Mouse (Mus musculus): ENCODE results near the gene Olfr201. TPM values are rescaled to one million over a fixed set of nuclear protein-coding genes. Genes with fewer than 3 reads are reported as not detected.
"Not testable (repeated sequence)": the region's sequence is repeated elsewhere in the genome, so short reads cannot be mapped to it uniquely, and the experiment has no call there.

The Olfr201 gene
- total and polyA plus RNA-seq, 2 experiments from 2014 or later, result not detected

DNA sequence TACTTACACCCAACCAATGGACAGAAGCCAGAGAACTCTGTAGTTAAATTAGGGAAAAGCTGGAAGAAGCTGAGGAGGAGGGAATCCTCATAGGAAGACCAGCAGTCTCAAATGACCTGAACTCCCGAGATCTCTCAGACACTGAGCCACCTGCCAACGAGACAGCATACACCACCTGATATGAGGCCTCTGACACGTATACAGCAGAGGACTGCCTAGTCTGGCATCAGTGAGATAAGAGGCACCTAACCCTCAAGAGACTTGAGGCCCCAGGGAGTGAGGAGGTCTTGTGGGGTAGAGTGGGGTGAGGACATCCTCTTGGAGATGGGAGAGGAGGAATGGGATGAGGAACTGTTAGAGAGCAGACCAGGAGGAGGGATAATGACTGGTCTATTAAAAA is 8.1 kb upstream of the Olfr201 start:
- H3K27me3 ChIP-seq (ENCODE audit: insufficient read depth, low read length), result no peaks in the 10 kb centered on the region
- no peaks in the 10 kb centered on the region for H3K4me1 ChIP-seq (ENCODE audit: insufficient read depth, low read length)
- H3K36me3 ChIP-seq (ENCODE audit: insufficient read depth, low read length), result no peaks in the 10 kb centered on the region
- 79% methylated on average over 3 of the region's 3 CpGs for WGBS
- TF ChIP-seq CTCF (IDR thresholded peaks at IDR 0.05), result no peak
- H3K9me3 ChIP-seq (ENCODE audit: low read length), result no peaks in the 10 kb centered on the region
- ATAC-seq (ENCODE audit: low FRiP score) (no peak), DNase-seq (ENCODE audit: low spot score) (no peak)
- no peak overlapping the region for H3K9ac ChIP-seq (replicated peaks; ENCODE audit: low read length, poor library complexity, severe bottlenecking)
- H3K4me2 ChIP-seq (ENCODE audit: low read depth, low read length, poor library complexity, severe bottlenecking), result no peak overlapping the region
- H3K4me3 ChIP-seq (ENCODE audit: low read depth, low read length), result no peak overlapping the region
- no peak overlapping the region for H3K27ac ChIP-seq (ENCODE audit: low read depth, low read length)

DNA sequence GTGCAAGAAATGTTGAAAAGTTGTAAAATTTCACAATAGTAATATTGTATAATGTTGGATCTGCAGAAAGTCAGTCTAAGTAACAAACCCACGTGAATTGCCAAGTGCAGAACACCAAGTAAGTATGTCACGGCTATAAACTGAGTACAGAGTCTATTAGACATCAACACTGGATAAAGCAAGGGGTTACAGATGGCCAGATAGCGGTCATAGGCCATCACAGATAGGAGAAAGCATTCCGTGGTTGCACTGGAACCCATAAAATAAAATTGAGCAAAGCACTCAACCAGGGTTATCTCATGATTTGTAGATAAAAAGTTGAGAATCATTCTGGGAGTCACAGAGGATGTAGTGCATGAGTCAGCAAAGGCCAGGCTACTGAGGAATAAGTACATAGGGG is 3.3 kb downstream of the Olfr201 start:
- not testable (repeated sequence) for H3K9ac ChIP-seq (replicated peaks; ENCODE audit: low read length, poor library complexity, severe bottlenecking); H3K4me1 ChIP-seq (ENCODE audit: insufficient read depth, low read length)
- WGBS, result 80% methylated on average over 4 of the region's 4 CpGs

DNA sequence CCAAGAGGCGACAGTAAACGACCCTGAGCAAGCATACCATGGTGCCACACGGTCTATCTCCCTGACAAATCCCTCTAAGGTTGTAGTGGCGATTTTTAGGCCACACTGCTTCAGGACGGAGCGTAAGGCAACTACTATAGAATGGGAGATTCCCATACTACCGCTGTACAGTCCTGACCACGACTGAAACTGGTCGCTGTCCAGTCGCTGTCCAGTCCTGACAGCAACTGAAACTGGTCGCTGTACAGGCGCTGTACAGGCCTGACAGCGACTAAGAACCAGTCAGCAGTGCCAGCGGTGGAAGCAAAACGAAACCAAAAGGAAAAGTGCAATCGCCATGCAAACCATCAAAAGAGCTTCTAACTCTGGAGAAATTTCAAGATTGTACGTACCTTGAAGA is 22.7 kb downstream of the Olfr201 start:
- no peaks in the 10 kb centered on the region for H3K27me3 ChIP-seq (ENCODE audit: insufficient read depth, low read length)
- 88% methylated on average over 17 of the region's 17 CpGs for WGBS
- no peaks in the 10 kb centered on the region for H3K9me3 ChIP-seq (ENCODE audit: low read length)
- H3K4me3 ChIP-seq (ENCODE audit: low read depth, low read length), result no peak overlapping the region
- no peak overlapping the region for H3K27ac ChIP-seq (ENCODE audit: low read depth, low read length)
- no peaks in the 10 kb centered on the region for H3K36me3 ChIP-seq (ENCODE audit: insufficient read depth, low read length)
- DNase-seq (ENCODE audit: low spot score) (no peak), ATAC-seq (ENCODE audit: low FRiP score) (no peak)
- no peaks in the 10 kb centered on the region for H3K4me1 ChIP-seq (ENCODE audit: insufficient read depth, low read length)
- no peak overlapping the region for H3K9ac ChIP-seq (replicated peaks; ENCODE audit: low read length, poor library complexity, severe bottlenecking)
- H3K4me2 ChIP-seq (ENCODE audit: low read depth, low read length, poor library complexity, severe bottlenecking), result no peak overlapping the region
- no peak for TF ChIP-seq CTCF (IDR thresholded peaks at IDR 0.05)

More for the DNA sequence above, 3.3 kb downstream of the Olfr201 start:
- not testable (repeated sequence) for ATAC-seq (ENCODE audit: low FRiP score); H3K27me3 ChIP-seq (ENCODE audit: insufficient read depth, low read length); H3K27ac ChIP-seq (ENCODE audit: low read depth, low read length); H3K9me3 ChIP-seq (ENCODE audit: low read length); H3K4me3 ChIP-seq (ENCODE audit: low read depth, low read length); H3K4me2 ChIP-seq (ENCODE audit: low read depth, low read length, poor library complexity, severe bottlenecking); DNase-seq (ENCODE audit: low spot score); H3K36me3 ChIP-seq (ENCODE audit: insufficient read depth, low read length)

DNA sequence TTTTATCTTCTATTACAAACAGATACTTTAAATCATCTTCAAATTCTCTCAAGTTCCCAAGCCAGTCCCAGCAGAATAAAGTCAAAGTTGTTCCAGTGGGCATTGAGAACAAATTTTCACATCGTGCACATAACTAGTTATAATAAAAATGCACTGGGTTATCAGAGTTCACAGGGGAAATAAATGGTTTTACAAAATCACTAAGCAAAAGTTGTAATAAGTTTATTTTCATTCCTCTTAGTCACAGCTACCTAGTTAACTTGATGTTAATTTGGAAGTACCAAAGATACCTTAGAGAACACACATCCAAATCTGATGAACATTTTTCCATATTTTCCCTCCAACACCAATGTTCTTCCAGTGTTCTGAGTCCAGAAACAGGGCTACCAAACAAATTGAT is 52.8 kb downstream of the Olfr201 start, which contains the start of gene Olfr199:
Gene Olfr199 (minus strand): TSS at position 101 of the 400 bp plus-strand sequence.
- H3K9me3 ChIP-seq (ENCODE audit: low read length); H3K9ac ChIP-seq (replicated peaks; ENCODE audit: low read length, poor library complexity, severe bottlenecking); ATAC-seq (ENCODE audit: low FRiP score); H3K27me3 ChIP-seq (ENCODE audit: insufficient read depth, low read length); H3K4me3 ChIP-seq (ENCODE audit: low read depth, low read length); H3K4me1 ChIP-seq (ENCODE audit: insufficient read depth, low read length); H3K4me2 ChIP-seq (ENCODE audit: low read depth, low read length, poor library complexity, severe bottlenecking); DNase-seq (ENCODE audit: low spot score); H3K27ac ChIP-seq (ENCODE audit: low read depth, low read length); H3K36me3 ChIP-seq (ENCODE audit: insufficient read depth, low read length): not testable (repeated sequence)
- 82% methylated on average over 1 of the region's 1 CpGs for WGBS

DNA sequence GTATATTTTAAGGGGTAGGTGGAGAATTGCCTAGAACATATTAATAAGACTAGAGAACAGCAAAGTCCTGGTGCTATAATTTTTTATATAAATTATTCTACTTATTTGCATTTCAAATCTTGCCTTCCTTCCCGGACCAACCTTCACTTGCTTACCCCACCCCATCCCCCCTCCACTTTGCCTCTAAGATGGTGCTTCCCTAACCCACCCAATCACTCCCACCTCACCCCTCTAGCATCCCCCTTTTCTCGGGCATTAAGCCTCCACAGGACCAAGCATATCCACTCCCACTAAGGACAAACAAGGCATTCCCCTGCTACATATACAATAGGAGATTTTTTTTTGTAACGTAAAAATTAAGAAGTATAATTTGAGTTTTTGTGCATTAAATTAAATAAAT is 54.6 kb downstream of the Olfr201 start:
- H3K4me1 ChIP-seq (ENCODE audit: insufficient read depth, low read length); H3K4me2 ChIP-seq (ENCODE audit: low read depth, low read length, poor library complexity, severe bottlenecking); DNase-seq (ENCODE audit: low spot score); H3K27me3 ChIP-seq (ENCODE audit: insufficient read depth, low read length); H3K36me3 ChIP-seq (ENCODE audit: insufficient read depth, low read length); H3K4me3 ChIP-seq (ENCODE audit: low read depth, low read length); ATAC-seq (ENCODE audit: low FRiP score); H3K9me3 ChIP-seq (ENCODE audit: low read length); H3K9ac ChIP-seq (replicated peaks; ENCODE audit: low read length, poor library complexity, severe bottlenecking); H3K27ac ChIP-seq (ENCODE audit: low read depth, low read length): not testable (repeated sequence)
- WGBS, result 72% methylated on average over 3 of the region's 3 CpGs

Other genes with a start within 250 kb of the Olfr201 start
- gene Olfr186, start 242.3 kb downstream of the Olfr201 start, total RNA-seq (2014; rRNA removed), result not detected in 2 replicates
- gene Olfr186, start 242.3 kb downstream of the Olfr201 start, polyA plus RNA-seq (2015; fragmentation: Nextera tagmentation; extraction: Ambion mirVana), result not detected in 2 replicates
- gene Olfr187, start 232.9 kb downstream of the Olfr201 start, total RNA-seq (2014; rRNA removed), result not detected in 2 replicates
- gene Olfr187, start 232.9 kb downstream of the Olfr201 start, polyA plus RNA-seq (2015; fragmentation: Nextera tagmentation; extraction: Ambion mirVana), result not detected in 2 replicates
- gene Olfr190, start 194.6 kb downstream of the Olfr201 start, total RNA-seq (2014; rRNA removed), result not detected in 2 replicates
- gene Olfr190, start 194.6 kb downstream of the Olfr201 start, polyA plus RNA-seq (2015; fragmentation: Nextera tagmentation; extraction: Ambion mirVana), result not detected in 2 replicates
- not detected in 2 replicates for gene Olfr191, start 182.8 kb downstream of the Olfr201 start, total RNA-seq (2014; rRNA removed)
- not detected in 2 replicates for gene Olfr191, start 182.8 kb downstream of the Olfr201 start, polyA plus RNA-seq (2015; fragmentation: Nextera tagmentation; extraction: Ambion mirVana)
- not detected in 2 replicates for gene Olfr193, start 160.8 kb downstream of the Olfr201 start, total RNA-seq (2014; rRNA removed)
- not detected in 2 replicates for gene Olfr193, start 160.8 kb downstream of the Olfr201 start, polyA plus RNA-seq (2015; fragmentation: Nextera tagmentation; extraction: Ambion mirVana)
- not detected in 2 replicates for gene Olfr194, start 151.6 kb downstream of the Olfr201 start, total RNA-seq (2014; rRNA removed)
- gene Olfr194, start 151.6 kb downstream of the Olfr201 start, polyA plus RNA-seq (2015; fragmentation: Nextera tagmentation; extraction: Ambion mirVana), result not detected in 2 replicates
- gene Olfr195, start 125.6 kb downstream of the Olfr201 start, total RNA-seq (2014; rRNA removed), result not detected in 2 replicates
- gene Olfr195, start 125.6 kb downstream of the Olfr201 start, polyA plus RNA-seq (2015; fragmentation: Nextera tagmentation; extraction: Ambion mirVana), result not detected in 2 replicates
- not detected in 2 replicates for gene Olfr196, start 102.2 kb downstream of the Olfr201 start, total RNA-seq (2014; rRNA removed)
- gene Olfr196, start 102.2 kb downstream of the Olfr201 start, polyA plus RNA-seq (2015; fragmentation: Nextera tagmentation; extraction: Ambion mirVana), result not detected in 2 replicates
- not detected in 2 replicates for gene Olfr198, start 69.1 kb downstream of the Olfr201 start, total RNA-seq (2014; rRNA removed)
- not detected in 2 replicates for gene Olfr198, start 69.1 kb downstream of the Olfr201 start, polyA plus RNA-seq (2015; fragmentation: Nextera tagmentation; extraction: Ambion mirVana)
- gene Olfr199, start 52.9 kb downstream of the Olfr201 start, total RNA-seq (2014; rRNA removed), result not detected in 2 replicates
- gene Olfr199, start 52.9 kb downstream of the Olfr201 start, polyA plus RNA-seq (2015; fragmentation: Nextera tagmentation; extraction: Ambion mirVana), result not detected in 2 replicates
- gene Olfr202, start 14.2 kb upstream of the Olfr201 start, total RNA-seq (2014; rRNA removed), result not detected in 2 replicates
- not detected in 2 replicates for gene Olfr202, start 14.2 kb upstream of the Olfr201 start, polyA plus RNA-seq (2015; fragmentation: Nextera tagmentation; extraction: Ambion mirVana)
- gene Olfr203, start 26.2 kb upstream of the Olfr201 start, total RNA-seq (2014; rRNA removed), result not detected in 2 replicates
- gene Olfr203, start 26.2 kb upstream of the Olfr201 start, polyA plus RNA-seq (2015; fragmentation: Nextera tagmentation; extraction: Ambion mirVana), result not detected in 2 replicates
- not detected in 2 replicates for gene Olfr204, start 45.6 kb upstream of the Olfr201 start, total RNA-seq (2014; rRNA removed)
- not detected in 2 replicates for gene Olfr204, start 45.6 kb upstream of the Olfr201 start, polyA plus RNA-seq (2015; fragmentation: Nextera tagmentation; extraction: Ambion mirVana)
- not detected in 2 replicates for gene Olfr205, start 58.5 kb upstream of the Olfr201 start, total RNA-seq (2014; rRNA removed)
- not detected in 2 replicates for gene Olfr205, start 58.5 kb upstream of the Olfr201 start, polyA plus RNA-seq (2015; fragmentation: Nextera tagmentation; extraction: Ambion mirVana)
- gene Olfr206, start 76.6 kb upstream of the Olfr201 start, total RNA-seq (2014; rRNA removed), result not detected in 2 replicates
- not detected in 2 replicates for gene Olfr206, start 76.6 kb upstream of the Olfr201 start, polyA plus RNA-seq (2015; fragmentation: Nextera tagmentation; extraction: Ambion mirVana)
- not detected in 2 replicates for gene Olfr209, start 91.4 kb upstream of the Olfr201 start, total RNA-seq (2014; rRNA removed)
- not detected in 2 replicates for gene Olfr209, start 91.4 kb upstream of the Olfr201 start, polyA plus RNA-seq (2015; fragmentation: Nextera tagmentation; extraction: Ambion mirVana)
- gene Gabrr3, start 134.7 kb upstream of the Olfr201 start, total RNA-seq (2014; rRNA removed), result 0.14 and 0.16 TPM in 2 replicates
- not detected in 2 replicates for gene Gabrr3, start 134.7 kb upstream of the Olfr201 start, polyA plus RNA-seq (2015; fragmentation: Nextera tagmentation; extraction: Ambion mirVana)
- gene Riox2, start 199.1 kb upstream of the Olfr201 start, total RNA-seq (2014; rRNA removed), result 5.1 and 8.6 TPM in 2 replicates
- 11.1 and 11.2 TPM in 2 replicates for gene Riox2, start 199.1 kb upstream of the Olfr201 start, polyA plus RNA-seq (2015; fragmentation: Nextera tagmentation; extraction: Ambion mirVana)